Mouse (Mus musculus) intestine, embryonic 15.5 days (tissue): ENCODE results near the gene Krtap4-6. TPM values are rescaled to one million over a fixed set of nuclear protein-coding genes. Genes with fewer than 3 reads are reported as not detected.
"Not testable (repeated sequence)": the region's sequence is repeated elsewhere in the genome, so short reads cannot be mapped to it uniquely, and the experiment has no call there.

Source experiments
- ATAC-seq: fragments of 200-750 bp; cut with Nextera tagmentation; 2 replicates; pipeline ENCODE4 v1.8.0; 2017; ENCODE audit warnings: moderate TSS enrichment, moderate library complexity
- H3K27ac ChIP-seq: fragments of 300-500 bp; sonication (generic); 2 replicates; pipeline ENCODE4 v1.5.1; 2015; ENCODE audit warnings: mild to moderate bottlenecking, inconsistent platforms
- H3K27me3 ChIP-seq: fragments of 300-500 bp; sonication (generic); replicated peaks from 2 replicates; pipeline ENCODE4 v1.6.1; 2015; ENCODE audit warnings: inconsistent platforms
- H3K36me3 ChIP-seq: fragments of 300-500 bp; sonication (generic); 2 replicates; pipeline ENCODE4 v1.6.1; 2015; ENCODE audit warnings: inconsistent platforms
- H3K4me1 ChIP-seq: fragments of 300-500 bp; sonication (generic); replicated peaks from 2 replicates; pipeline ENCODE4 v1.6.1; 2015; ENCODE audit warnings: inconsistent platforms
- H3K4me2 ChIP-seq: fragments of 300-500 bp; sonication (generic); replicated peaks from 2 replicates; pipeline ENCODE4 v1.6.1; 2015; ENCODE audit warnings: mild to moderate bottlenecking, inconsistent platforms
- H3K4me3 ChIP-seq: fragments of 300-500 bp; sonication (generic); replicated peaks from 2 replicates; pipeline ENCODE4 v1.5.1; 2015; ENCODE audit warnings: inconsistent platforms
- H3K9ac ChIP-seq: fragments of 300-500 bp; sonication (generic); 2 replicates; pipeline ENCODE4 v1.6.1; 2015; ENCODE audit warnings: inconsistent platforms
- H3K9me3 ChIP-seq: fragments of 300-500 bp; sonication (generic); 2 replicates; pipeline ENCODE4 v1.6.1; 2016; ENCODE audit warnings: inconsistent platforms
- WGBS: fragments of 180-500 bp; shearing (Covaris S2); methylation state at CpG from one replicate; pipeline ENCODE4 v1.1.7; 2015; 5-methylcytosine and 5-hydroxymethylcytosine counted together
- polyA plus RNA-seq: library from polyadenylated mRNA; unstranded; fragments of >200 nt; fragmentation: Nextera tagmentation; extraction: Ambion mirVana; gene quantifications from 2 replicates; pipeline ENCODE4 v1.2.1, GENCODE M21; 2015

Krtap4-6 gene
- not detected in 2 replicates for polyA plus RNA-seq

- no peaks in the 10 kb centered on the region for H3K27me3 ChIP-seq
- no peak within 1 kb of the TSS for H3K9ac ChIP-seq
- no peak for ATAC-seq
Measured at GRCm38 (mm10) chr11:99665860-99666259, at the start of gene Krtap4-6. TSS of gene Krtap4-6 (minus strand) at chr11:99665960.

GRCm38 (mm10) chr11:99690463-99690862 is 24.7 kb upstream of the Krtap4-6 start, which contains the start of gene Gm14190:
TSS of gene Gm14190 (minus strand) at chr11:99690740.
- Histone ChIP-seq H3K27ac (no peak within 1 kb of the TSS), H3K4me1 (no peaks in the 10 kb centered on the region), H3K27me3 (no peaks in the 10 kb centered on the region), H3K9ac (no peak within 1 kb of the TSS), H3K4me2 (no peak within 1 kb of the TSS), H3K36me3 (no peaks in the 10 kb centered on the region), H3K9me3 (no peaks in the 10 kb centered on the region), H3K4me3 (no peak within 1 kb of the TSS)
- ATAC-seq = no peak
- 94% methylated on average over 1 of the region's 1 CpGs for WGBS

More at GRCm38 (mm10) chr11:99665860-99666259, at the start of gene Krtap4-6:
- Histone ChIP-seq H3K27ac (no peak within 1 kb of the TSS), H3K36me3 (no peaks in the 10 kb centered on the region), H3K4me2 (no peak within 1 kb of the TSS), H3K4me3 (no peak within 1 kb of the TSS), H3K9me3 (no peaks in the 10 kb centered on the region), H3K4me1 (no peaks in the 10 kb centered on the region)

- H3K9me3 ChIP-seq, H3K27ac ChIP-seq, H3K36me3 ChIP-seq, H3K4me2 ChIP-seq, ATAC-seq, H3K27me3 ChIP-seq, H3K4me1 ChIP-seq, H3K4me3 ChIP-seq, H3K9ac ChIP-seq: not testable (repeated sequence)
- WGBS = 63% methylated on average over 1 of the region's 1 CpGs
Measured at GRCm38 (mm10) chr11:99685235-99685634, 19.5 kb upstream of the Krtap4-6 start.

- H3K4me3 ChIP-seq = no peak overlapping the region
- no peaks in the 10 kb centered on the region for H3K9me3 ChIP-seq
- 83% methylated on average over 2 of the region's 2 CpGs for WGBS
- H3K9ac ChIP-seq = no peak overlapping the region
- no peaks in the 10 kb centered on the region for H3K27me3 ChIP-seq
- H3K27ac ChIP-seq = no peak overlapping the region
- H3K4me2 ChIP-seq = no peak overlapping the region
- ATAC-seq = no peak
- no peaks in the 10 kb centered on the region for H3K36me3 ChIP-seq
- no peaks in the 10 kb centered on the region for H3K4me1 ChIP-seq
Measured at GRCm38 (mm10) chr11:99683481-99683880, 17.7 kb upstream of the Krtap4-6 start.

- H3K27me3 ChIP-seq = no peaks in the 10 kb centered on the region
- H3K4me2 ChIP-seq = no peak overlapping the region
- H3K27ac ChIP-seq = no peak overlapping the region
- ATAC-seq = no peak
- H3K36me3 ChIP-seq = no peaks in the 10 kb centered on the region
- WGBS = 84% methylated on average over 10 of the region's 10 CpGs
- H3K4me1 ChIP-seq = no peaks in the 10 kb centered on the region
- no peaks in the 10 kb centered on the region for H3K9me3 ChIP-seq
- H3K4me3 ChIP-seq = no peak overlapping the region
- no peak overlapping the region for H3K9ac ChIP-seq
Measured at GRCm38 (mm10) chr11:99662802-99663201, 3.0 kb downstream of the Krtap4-6 start.

GRCm38 (mm10) chr11:99659256-99659655 is 6.5 kb downstream of the Krtap4-6 start:
- Histone ChIP-seq H3K27ac (no peak overlapping the region), H3K36me3 (no peaks in the 10 kb centered on the region), H3K4me2 (no peak overlapping the region), H3K9ac (no peak overlapping the region), H3K4me1 (no peaks in the 10 kb centered on the region), H3K27me3 (no peaks in the 10 kb centered on the region), H3K4me3 (no peak overlapping the region), H3K9me3 (no peaks in the 10 kb centered on the region)
- ATAC-seq = no peak
- WGBS = 81% methylated on average over 4 of the region's 4 CpGs

GRCm38 (mm10) chr11:99658467-99659010 is 7.2 kb downstream of the Krtap4-6 start, which contains the start of gene Gm11563:
TSS of gene Gm11563 (minus strand) at chr11:99658960.
- not testable (repeated sequence) for H3K27me3 ChIP-seq, H3K4me3 ChIP-seq, H3K4me2 ChIP-seq, ATAC-seq, H3K9ac ChIP-seq, H3K9me3 ChIP-seq, H3K27ac ChIP-seq, H3K36me3 ChIP-seq, H3K4me1 ChIP-seq
- 64% methylated on average over 10 of the region's 10 CpGs for WGBS

- Histone ChIP-seq H3K36me3 (no peaks in the 10 kb centered on the region), H3K9me3 (no peaks in the 10 kb centered on the region), H3K4me2 (no peak overlapping the region), H3K4me3 (no peak overlapping the region), H3K27ac (no peak overlapping the region), H3K4me1 (no peaks in the 10 kb centered on the region), H3K27me3 (no peaks in the 10 kb centered on the region), H3K9ac (no peak overlapping the region)
- no peak for ATAC-seq
- WGBS = 48% methylated on average over 5 of the region's 5 CpGs
Measured at GRCm38 (mm10) chr11:99657051-99657450, 8.7 kb downstream of the Krtap4-6 start.

- H3K4me2 ChIP-seq = no peak within 1 kb of the TSS
- ATAC-seq = no peak
- H3K4me3 ChIP-seq = no peak within 1 kb of the TSS
- 74% methylated on average over 2 of the region's 2 CpGs for WGBS
- H3K9me3 ChIP-seq = no peaks in the 10 kb centered on the region
- no peaks in the 10 kb centered on the region for H3K36me3 ChIP-seq
- no peak within 1 kb of the TSS for H3K9ac ChIP-seq
- H3K4me1 ChIP-seq = no peaks in the 10 kb centered on the region
- no peaks in the 10 kb centered on the region for H3K27me3 ChIP-seq
- H3K27ac ChIP-seq = no peak within 1 kb of the TSS
Measured at GRCm38 (mm10) chr11:99650136-99650535, 15.6 kb downstream of the Krtap4-6 start, which contains the start of gene Gm11555. TSS of gene Gm11555 (minus strand) at chr11:99650236.

- no peaks in the 10 kb centered on the region for H3K9me3 ChIP-seq
- WGBS = 89% methylated on average over 15 of the region's 15 CpGs
- no peak overlapping the region for H3K9ac ChIP-seq
Measured at GRCm38 (mm10) chr11:99646444-99646843, 19.3 kb downstream of the Krtap4-6 start.

GRCm38 (mm10) chr11:99644351-99644750 is 21.4 kb downstream of the Krtap4-6 start:
- H3K4me3 ChIP-seq = no peak overlapping the region
- H3K9me3 ChIP-seq = no peaks in the 10 kb centered on the region
- no peak overlapping the region for H3K9ac ChIP-seq
- no peaks in the 10 kb centered on the region for H3K4me1 ChIP-seq
- 78% methylated on average over 3 of the region's 3 CpGs for WGBS
- no peak overlapping the region for H3K4me2 ChIP-seq
- no peaks in the 10 kb centered on the region for H3K27me3 ChIP-seq
- no peak for ATAC-seq
- H3K36me3 ChIP-seq = no peaks in the 10 kb centered on the region
- no peak overlapping the region for H3K27ac ChIP-seq

More at GRCm38 (mm10) chr11:99646444-99646843, 19.3 kb downstream of the Krtap4-6 start:
- H3K27ac ChIP-seq = no peak overlapping the region
- no peak for ATAC-seq
- H3K27me3 ChIP-seq = no peaks in the 10 kb centered on the region
- H3K4me3 ChIP-seq = no peak overlapping the region
- no peaks in the 10 kb centered on the region for H3K36me3 ChIP-seq
- no peaks in the 10 kb centered on the region for H3K4me1 ChIP-seq
- no peak overlapping the region for H3K4me2 ChIP-seq

GRCm38 (mm10) chr11:99643635-99644139 is 22.1 kb downstream of the Krtap4-6 start, which contains the start of gene Krtap4-7:
TSS of gene Krtap4-7 (minus strand) at chr11:99644089.
- not testable (repeated sequence) for H3K4me1 ChIP-seq, H3K4me3 ChIP-seq, H3K4me2 ChIP-seq, H3K27ac ChIP-seq, ATAC-seq, H3K9ac ChIP-seq, H3K9me3 ChIP-seq, H3K27me3 ChIP-seq, H3K36me3 ChIP-seq
- WGBS = 83% methylated on average over 9 of the region's 9 CpGs

GRCm38 (mm10) chr11:99640926-99641325 is 24.8 kb downstream of the Krtap4-6 start:
- no peak overlapping the region for H3K27ac ChIP-seq
- no peak overlapping the region for H3K4me2 ChIP-seq
- H3K9me3 ChIP-seq = no peaks in the 10 kb centered on the region
- no peaks in the 10 kb centered on the region for H3K27me3 ChIP-seq
- no peak overlapping the region for H3K4me3 ChIP-seq
- 28% methylated on average over 1 of the region's 1 CpGs for WGBS
- no peak for ATAC-seq
- no peaks in the 10 kb centered on the region for H3K4me1 ChIP-seq
- H3K9ac ChIP-seq = no peak overlapping the region
- H3K36me3 ChIP-seq = no peaks in the 10 kb centered on the region
